Mouse (Mus musculus): Measurements from ENCODE around the gene Obscn. TPM values are rescaled to one million over a fixed set of nuclear protein-coding genes. Genes with fewer than 3 reads are reported as not detected.

Gene Obscn
- polyA plus RNA-seq, 1 experiment: 2.4 TPM

- Histone ChIP-seq H3K4me1 (ENCODE audit: control insufficient read depth, insufficient read depth, insufficient read length, low read length) (no peaks in the 10 kb centered on the region), H3K27ac (replicated peaks; ENCODE audit: low read depth, low read length) (no peak overlapping the region), H3K4me3 (ENCODE audit: insufficient read depth, low read depth, low read length) (no peak overlapping the region)
These were observed 107.2 kb downstream of the Obscn start for GRCm38 (mm10) chr11:59029003-59029402.

- no peak overlapping the region for H3K4me3 ChIP-seq (ENCODE audit: insufficient read depth, low read depth, low read length)
- H3K4me1 ChIP-seq (ENCODE audit: control insufficient read depth, insufficient read depth, insufficient read length, low read length): no peaks in the 10 kb centered on the region
- H3K27ac ChIP-seq (replicated peaks; ENCODE audit: low read depth, low read length): no peak overlapping the region
These were observed 109.8 kb downstream of the Obscn start for GRCm38 (mm10) chr11:59026411-59026810.

GRCm38 (mm10) chr11:59015052-59015451 is 121.2 kb downstream of the Obscn start:
- Histone ChIP-seq H3K27ac (replicated peaks; ENCODE audit: low read depth, low read length) (no peak overlapping the region), H3K4me3 (ENCODE audit: insufficient read depth, low read depth, low read length) (no peak overlapping the region), H3K4me1 (ENCODE audit: control insufficient read depth, insufficient read depth, insufficient read length, low read length) (no peaks in the 10 kb centered on the region)

GRCm38 (mm10) chr11:59002327-59003079 is 133.7 kb downstream of the Obscn start:
- Histone ChIP-seq H3K27ac (replicated peaks; ENCODE audit: low read depth, low read length) (no peak overlapping the region), H3K4me3 (ENCODE audit: insufficient read depth, low read depth, low read length) (no peak overlapping the region), H3K4me1 (ENCODE audit: control insufficient read depth, insufficient read depth, insufficient read length, low read length) (no peaks in the 10 kb centered on the region)

- Histone ChIP-seq H3K27ac (replicated peaks; ENCODE audit: low read depth, low read length) (no peak overlapping the region), H3K4me3 (ENCODE audit: insufficient read depth, low read depth, low read length) (no peak overlapping the region), H3K4me1 (ENCODE audit: control insufficient read depth, insufficient read depth, insufficient read length, low read length) (no peaks in the 10 kb centered on the region)
These were observed 135.6 kb downstream of the Obscn start for GRCm38 (mm10) chr11:59000635-59001034.

- Histone ChIP-seq H3K4me1 (ENCODE audit: control insufficient read depth, insufficient read depth, insufficient read length, low read length) (no peaks in the 10 kb centered on the region), H3K27ac (replicated peaks; ENCODE audit: low read depth, low read length) (no peak overlapping the region), H3K4me3 (ENCODE audit: insufficient read depth, low read depth, low read length) (no peak overlapping the region)
These were observed 136.4 kb downstream of the Obscn start for GRCm38 (mm10) chr11:58999830-59000229.

- H3K4me1 ChIP-seq (ENCODE audit: control insufficient read depth, insufficient read depth, insufficient read length, low read length): peaks cover 2% of the 10 kb centered on the region; the same call in 1 of the 2 replicates
- H3K4me3 ChIP-seq (ENCODE audit: insufficient read depth, low read depth, low read length): no peak overlapping the region
- no peak overlapping the region for H3K27ac ChIP-seq (replicated peaks; ENCODE audit: low read depth, low read length)
These were observed 137.0 kb downstream of the Obscn start for GRCm38 (mm10) chr11:58999158-58999557.

GRCm38 (mm10) chr11:58997541-58997940 is 138.7 kb downstream of the Obscn start:
- H3K4me3 ChIP-seq (ENCODE audit: insufficient read depth, low read depth, low read length): no peak overlapping the region
- no peak overlapping the region for H3K27ac ChIP-seq (replicated peaks; ENCODE audit: low read depth, low read length)
- peaks cover 3% of the 10 kb centered on the region; the same call in 1 of the 2 replicates for H3K4me1 ChIP-seq (ENCODE audit: control insufficient read depth, insufficient read depth, insufficient read length, low read length)

- H3K27ac ChIP-seq (replicated peaks; ENCODE audit: low read depth, low read length): no peak overlapping the region
- peaks cover 3% of the 10 kb centered on the region; the same call in 1 of the 2 replicates for H3K4me1 ChIP-seq (ENCODE audit: control insufficient read depth, insufficient read depth, insufficient read length, low read length)
These were observed 140.3 kb downstream of the Obscn start for GRCm38 (mm10) chr11:58995807-58996370.

GRCm38 (mm10) chr11:58995061-58995806 is 141.0 kb downstream of the Obscn start:
- Histone ChIP-seq H3K4me1 (ENCODE audit: control insufficient read depth, insufficient read depth, insufficient read length, low read length) (peaks cover 3% of the 10 kb centered on the region; the same call in 1 of the 2 replicates), H3K27ac (replicated peaks; ENCODE audit: low read depth, low read length) (no peak overlapping the region), H3K4me3 (ENCODE audit: insufficient read depth, low read depth, low read length) (no peak overlapping the region)

More at GRCm38 (mm10) chr11:58995807-58996370, 140.3 kb downstream of the Obscn start:
- no peak overlapping the region for H3K4me3 ChIP-seq (ENCODE audit: insufficient read depth, low read depth, low read length)

- H3K4me3 ChIP-seq (ENCODE audit: insufficient read depth, low read depth, low read length): peak overlapping the region; percentile 43
- peaks cover 3% of the 10 kb centered on the region; the same call in 1 of the 2 replicates for H3K4me1 ChIP-seq (ENCODE audit: control insufficient read depth, insufficient read depth, insufficient read length, low read length)
- H3K27ac ChIP-seq (replicated peaks; ENCODE audit: low read depth, low read length): no peak overlapping the region
These were observed 141.8 kb downstream of the Obscn start for GRCm38 (mm10) chr11:58994337-58994826.

- no peak overlapping the region for H3K27ac ChIP-seq (replicated peaks; ENCODE audit: low read depth, low read length)
- no peak overlapping the region for H3K4me3 ChIP-seq (ENCODE audit: insufficient read depth, low read depth, low read length)
- H3K4me1 ChIP-seq (ENCODE audit: control insufficient read depth, insufficient read depth, insufficient read length, low read length): peaks cover 3% of the 10 kb centered on the region; the same call in 1 of the 2 replicates
These were observed 143.0 kb downstream of the Obscn start for GRCm38 (mm10) chr11:58993091-58993670.

GRCm38 (mm10) chr11:58991911-58992310 is 144.3 kb downstream of the Obscn start:
- no peak overlapping the region for H3K27ac ChIP-seq (replicated peaks; ENCODE audit: low read depth, low read length)

GRCm38 (mm10) chr11:58990794-58991193 is 145.4 kb downstream of the Obscn start:
- H3K4me3 ChIP-seq (ENCODE audit: insufficient read depth, low read depth, low read length): no peak overlapping the region
- no peak overlapping the region for H3K27ac ChIP-seq (replicated peaks; ENCODE audit: low read depth, low read length)
- H3K4me1 ChIP-seq (ENCODE audit: control insufficient read depth, insufficient read depth, insufficient read length, low read length): peaks cover 3% of the 10 kb centered on the region; the same call in 1 of the 2 replicates

More at GRCm38 (mm10) chr11:58991911-58992310, 144.3 kb downstream of the Obscn start:
- Histone ChIP-seq H3K4me3 (ENCODE audit: insufficient read depth, low read depth, low read length) (no peak overlapping the region), H3K4me1 (ENCODE audit: control insufficient read depth, insufficient read depth, insufficient read length, low read length) (peaks cover 3% of the 10 kb centered on the region; the same call in 1 of the 2 replicates)

GRCm38 (mm10) chr11:58990141-58990540 is 146.1 kb downstream of the Obscn start:
- no peak overlapping the region for H3K27ac ChIP-seq (replicated peaks; ENCODE audit: low read depth, low read length)
- H3K4me1 ChIP-seq (ENCODE audit: control insufficient read depth, insufficient read depth, insufficient read length, low read length): peaks cover 3% of the 10 kb centered on the region; the same call in 1 of the 2 replicates
- H3K4me3 ChIP-seq (ENCODE audit: insufficient read depth, low read depth, low read length): no peak overlapping the region
